Mouse (Mus musculus): ENCODE results near the gene Lgals7. TPM values are rescaled to one million over a fixed set of nuclear protein-coding genes. Genes with fewer than 3 reads are reported as not detected.
"Not testable (repeated sequence)": the region's sequence is repeated elsewhere in the genome, so short reads cannot be mapped to it uniquely, and the experiment has no call there.

Lgals7 gene
- total and polyA plus RNA-seq, 2 experiments from 2014 or later, result 3.8 to 12.5 TPM

DNA sequence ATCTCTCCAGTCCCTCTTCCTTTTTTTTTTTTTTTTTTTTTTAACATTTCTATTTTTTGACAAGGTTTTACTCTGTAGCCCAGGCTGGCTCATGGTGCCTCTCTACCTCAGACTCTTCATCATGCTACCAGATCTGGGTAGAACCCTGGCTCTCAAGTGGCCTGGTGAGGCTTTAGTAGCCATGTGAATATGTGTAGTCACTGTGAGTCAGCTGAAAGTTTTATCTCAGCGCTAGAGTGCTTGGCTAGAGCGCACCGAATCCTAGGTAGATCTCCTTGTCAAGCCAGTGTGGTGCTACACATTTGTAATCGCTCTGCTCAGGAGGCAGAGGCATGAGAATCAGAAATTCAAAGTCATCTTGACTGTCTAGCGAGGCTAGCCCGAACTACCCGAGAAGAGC is 13.5 kb downstream of the Lgals7 start:
- ATAC-seq (ENCODE audit: low FRiP score) (no peak), DNase-seq (ENCODE audit: low spot score) (no peak)
- no peak overlapping the region for H3K4me2 ChIP-seq (ENCODE audit: low read depth, low read length, poor library complexity, severe bottlenecking)
- H3K9me3 ChIP-seq (ENCODE audit: low read length), result no peaks in the 10 kb centered on the region
- WGBS, result 92% methylated on average over 7 of the region's 7 CpGs
- no peak for TF ChIP-seq CTCF (IDR thresholded peaks at IDR 0.05)
- H3K9ac ChIP-seq (replicated peaks; ENCODE audit: low read length, poor library complexity, severe bottlenecking), result no peak overlapping the region
- H3K36me3 ChIP-seq (ENCODE audit: insufficient read depth, low read length), result no peaks in the 10 kb centered on the region
- no peak overlapping the region for H3K4me3 ChIP-seq (ENCODE audit: low read depth, low read length)
- no peak overlapping the region for H3K27ac ChIP-seq (ENCODE audit: low read depth, low read length)
- no peaks in the 10 kb centered on the region for H3K4me1 ChIP-seq (ENCODE audit: insufficient read depth, low read length)
- no peaks in the 10 kb centered on the region for H3K27me3 ChIP-seq (ENCODE audit: insufficient read depth, low read length)

GRCm38 (mm10) chr7:28877856-28878255 is 14.2 kb downstream of the Lgals7 start:
- WGBS, result 82% methylated on average over 4 of the region's 4 CpGs
- Histone ChIP-seq H3K36me3 (ENCODE audit: insufficient read depth, low read length) (no peaks in the 10 kb centered on the region), H3K27me3 (ENCODE audit: insufficient read depth, low read length) (no peaks in the 10 kb centered on the region), H3K27ac (ENCODE audit: low read depth, low read length) (no peak overlapping the region), H3K9ac (replicated peaks; ENCODE audit: low read length, poor library complexity, severe bottlenecking) (no peak overlapping the region), H3K4me3 (ENCODE audit: low read depth, low read length) (no peak overlapping the region), H3K4me2 (ENCODE audit: low read depth, low read length, poor library complexity, severe bottlenecking) (no peak overlapping the region), H3K9me3 (ENCODE audit: low read length) (no peaks in the 10 kb centered on the region), H3K4me1 (ENCODE audit: insufficient read depth, low read length) (no peaks in the 10 kb centered on the region)
- ATAC-seq (ENCODE audit: low FRiP score) (no peak), DNase-seq (ENCODE audit: low spot score) (no peak)
- TF ChIP-seq CTCF (IDR thresholded peaks at IDR 0.05), result no peak

GRCm38 (mm10) chr7:28879606-28880005 is 16.0 kb downstream of the Lgals7 start:
- ATAC-seq (ENCODE audit: low FRiP score), result no peak
- TF ChIP-seq CTCF (IDR thresholded peaks at IDR 0.05), result no peak
- 68% methylated on average over 7 of the region's 7 CpGs for WGBS

GRCm38 (mm10) chr7:28880554-28880953 is 16.9 kb downstream of the Lgals7 start:
- H3K4me3 ChIP-seq (ENCODE audit: low read depth, low read length), result no peak overlapping the region
- DNase-seq (ENCODE audit: low spot score), result peak; percentile 36
- no peak overlapping the region for H3K4me2 ChIP-seq (ENCODE audit: low read depth, low read length, poor library complexity, severe bottlenecking)
- H3K9ac ChIP-seq (replicated peaks; ENCODE audit: low read length, poor library complexity, severe bottlenecking), result no peak overlapping the region
- no peak for TF ChIP-seq CTCF (IDR thresholded peaks at IDR 0.05)
- no peaks in the 10 kb centered on the region for H3K27me3 ChIP-seq (ENCODE audit: insufficient read depth, low read length)
- no peaks in the 10 kb centered on the region for H3K4me1 ChIP-seq (ENCODE audit: insufficient read depth, low read length)
- WGBS, result 56% methylated on average over 10 of the region's 10 CpGs
- H3K27ac ChIP-seq (ENCODE audit: low read depth, low read length), result no peak overlapping the region
- no peak for ATAC-seq (ENCODE audit: low FRiP score)
- H3K9me3 ChIP-seq (ENCODE audit: low read length), result no peaks in the 10 kb centered on the region
- H3K36me3 ChIP-seq (ENCODE audit: insufficient read depth, low read length), result no peaks in the 10 kb centered on the region

More at GRCm38 (mm10) chr7:28879606-28880005, 16.0 kb downstream of the Lgals7 start:
- Histone ChIP-seq H3K9me3 (ENCODE audit: low read length) (no peaks in the 10 kb centered on the region), H3K9ac (replicated peaks; ENCODE audit: low read length, poor library complexity, severe bottlenecking) (no peak overlapping the region), H3K4me2 (ENCODE audit: low read depth, low read length, poor library complexity, severe bottlenecking) (no peak overlapping the region), H3K27me3 (ENCODE audit: insufficient read depth, low read length) (no peaks in the 10 kb centered on the region), H3K27ac (ENCODE audit: low read depth, low read length) (no peak overlapping the region), H3K36me3 (ENCODE audit: insufficient read depth, low read length) (no peaks in the 10 kb centered on the region), H3K4me3 (ENCODE audit: low read depth, low read length) (no peak overlapping the region), H3K4me1 (ENCODE audit: insufficient read depth, low read length) (no peaks in the 10 kb centered on the region)
- DNase-seq (ENCODE audit: low spot score), result no peak

DNA sequence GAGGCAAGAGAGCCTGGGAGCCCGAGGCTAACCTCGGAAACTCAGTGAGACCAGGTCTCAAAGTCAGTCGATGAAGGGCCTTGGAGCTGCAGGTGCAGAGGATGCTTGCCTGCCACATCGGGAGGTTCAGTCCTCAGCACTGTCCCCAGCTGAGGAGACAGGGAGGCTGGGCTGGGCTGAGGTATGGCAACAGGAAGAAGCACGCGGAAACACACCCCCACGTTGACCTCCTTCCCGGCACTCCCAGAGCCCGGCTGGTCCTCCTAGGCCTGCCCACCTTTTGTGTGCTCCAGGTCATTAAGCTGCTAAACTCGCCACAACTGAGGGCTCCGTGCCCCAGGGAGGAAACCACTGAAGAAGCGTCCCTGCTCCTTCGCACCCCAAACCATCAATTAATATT is 17.5 kb downstream of the Lgals7 start, which contains the start of gene Capn12:
Gene Capn12, plus strand, starts transcription at position 224 of the 400 bp plus-strand sequence.
- no peak within 1 kb of the TSS for H3K4me3 ChIP-seq (ENCODE audit: low read depth, low read length)
- H3K4me2 ChIP-seq (ENCODE audit: low read depth, low read length, poor library complexity, severe bottlenecking), result no peak within 1 kb of the TSS
- H3K36me3 ChIP-seq (ENCODE audit: insufficient read depth, low read length), result no peaks in the 10 kb centered on the region
- no peak for DNase-seq (ENCODE audit: low spot score)
- H3K27me3 ChIP-seq (ENCODE audit: insufficient read depth, low read length), result no peaks in the 10 kb centered on the region
- H3K9ac ChIP-seq (replicated peaks; ENCODE audit: low read length, poor library complexity, severe bottlenecking), result no peak within 1 kb of the TSS
- no peaks in the 10 kb centered on the region for H3K4me1 ChIP-seq (ENCODE audit: insufficient read depth, low read length)
- no peaks in the 10 kb centered on the region for H3K9me3 ChIP-seq (ENCODE audit: low read length)
- H3K27ac ChIP-seq (ENCODE audit: low read depth, low read length), result no peak within 1 kb of the TSS
- TF ChIP-seq CTCF (IDR thresholded peaks at IDR 0.05), result no peak
- 45% methylated on average over 13 of the region's 13 CpGs for WGBS
- ATAC-seq (ENCODE audit: low FRiP score), result no peak

DNA sequence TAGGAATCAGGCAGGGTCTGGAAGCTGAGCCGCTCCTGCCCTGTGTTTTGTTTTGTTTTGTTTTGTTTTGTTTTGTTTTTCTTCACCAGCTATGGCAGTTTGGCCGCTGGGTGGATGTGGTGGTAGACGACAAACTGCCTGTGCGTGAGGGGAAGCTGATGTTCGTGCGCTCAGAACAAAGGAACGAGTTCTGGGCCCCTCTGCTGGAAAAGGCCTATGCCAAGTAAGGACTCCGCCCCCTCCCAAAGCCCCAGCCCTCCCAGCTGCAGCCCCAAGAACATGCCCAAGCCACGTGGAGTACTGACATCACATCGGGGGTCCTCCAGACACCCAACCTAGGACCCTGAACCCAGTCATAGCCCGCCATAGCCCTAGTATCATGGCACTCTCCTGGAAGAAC is 19.4 kb downstream of the Lgals7 start:
- no peak for DNase-seq (ENCODE audit: low spot score)

GRCm38 (mm10) chr7:28883704-28884103 is 20.1 kb downstream of the Lgals7 start:
- not testable (repeated sequence) for H3K9ac ChIP-seq (replicated peaks; ENCODE audit: low read length, poor library complexity, severe bottlenecking); H3K36me3 ChIP-seq (ENCODE audit: insufficient read depth, low read length); H3K4me2 ChIP-seq (ENCODE audit: low read depth, low read length, poor library complexity, severe bottlenecking); H3K9me3 ChIP-seq (ENCODE audit: low read length); DNase-seq (ENCODE audit: low spot score); H3K27ac ChIP-seq (ENCODE audit: low read depth, low read length); H3K4me1 ChIP-seq (ENCODE audit: insufficient read depth, low read length); H3K4me3 ChIP-seq (ENCODE audit: low read depth, low read length); ATAC-seq (ENCODE audit: low FRiP score)
- peaks cover 10% of the 10 kb centered on the region; the same call in 1 of the 2 replicates for H3K27me3 ChIP-seq (ENCODE audit: insufficient read depth, low read length)
- 91% methylated on average over 3 of the region's 4 CpGs for WGBS

More for the DNA sequence above, 19.4 kb downstream of the Lgals7 start:
- no peak for ATAC-seq (ENCODE audit: low FRiP score)
- Histone ChIP-seq H3K9ac (replicated peaks; ENCODE audit: low read length, poor library complexity, severe bottlenecking) (no peak overlapping the region), H3K4me1 (ENCODE audit: insufficient read depth, low read length) (no peaks in the 10 kb centered on the region), H3K4me2 (ENCODE audit: low read depth, low read length, poor library complexity, severe bottlenecking) (no peak overlapping the region), H3K27ac (ENCODE audit: low read depth, low read length) (no peak overlapping the region), H3K27me3 (ENCODE audit: insufficient read depth, low read length) (0 out of 2 replicates have a peak, but pooled peaks cover 5% of the 10 kb centered on the region), H3K9me3 (ENCODE audit: low read length) (no peaks in the 10 kb centered on the region), H3K36me3 (ENCODE audit: insufficient read depth, low read length) (no peaks in the 10 kb centered on the region), H3K4me3 (ENCODE audit: low read depth, low read length) (no peak overlapping the region)
- WGBS, result 81% methylated on average over 11 of the region's 11 CpGs
- TF ChIP-seq CTCF (IDR thresholded peaks at IDR 0.05), result no peak

Data from midbrain, postnatal 0 days (tissue).